Mouse (Mus musculus) bone marrow, adult 2 months (tissue): ENCODE data around the gene Mex3b.
A peak's percentile ranks its signal among the peaks of the same experiment; 100 is the strongest.

ENCODE experiments used
- CTCF ChIP-seq: fragments of 200-500 bp; IDR thresholded peaks from 2 replicates; pipeline ENCODE4 v1.5.1; 2011; ENCODE audit warnings: low read length, control low read depth; ENCODE audit not compliant: control insufficient read depth, insufficient read depth
- POLR2A ChIP-seq: fragments of 200-500 bp; IDR thresholded peaks from 2 replicates; pipeline ENCODE4 v1.6.1; 2011; ENCODE audit warnings: low read depth, mild to moderate bottlenecking, control low read depth, low read length, borderline replicate concordance; ENCODE audit not compliant: control insufficient read depth

DNA sequence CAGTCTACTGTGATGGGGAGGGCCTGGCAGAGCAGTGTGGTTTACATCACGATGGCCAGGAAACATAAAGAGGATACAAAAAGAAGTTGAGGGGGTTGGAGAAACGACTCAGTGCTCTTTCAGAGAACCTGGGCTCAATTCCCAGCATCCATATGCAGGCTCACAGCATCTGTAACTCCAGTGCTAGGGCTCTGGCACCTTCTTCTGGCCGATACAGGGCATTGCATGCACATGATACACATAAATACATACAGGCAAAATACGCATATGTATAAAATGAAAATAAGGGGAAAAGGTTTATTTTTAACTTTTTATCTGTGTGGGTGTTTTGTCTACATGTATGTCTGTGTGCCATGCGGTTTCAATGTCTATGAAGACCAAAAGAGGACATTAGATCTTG is 13.6 kb downstream of the Mex3b start:
- TF ChIP-seq POLR2A (no peak), CTCF (peak; percentile 24; the same call in 1 of the 2 replicates)
